Mouse (Mus musculus) liver, adult 2 months (tissue): Measurements from ENCODE around the gene Snx25.

Experiments used
- CTCF ChIP-seq: fragments of 200-500 bp; IDR thresholded peaks from 2 replicates; pipeline ENCODE4 v1.5.1; 2011; ENCODE audit warnings: low read depth, low read length, control low read depth
- POLR2A ChIP-seq: fragments of 200-500 bp; IDR thresholded peaks from 2 replicates; pipeline ENCODE4 v1.6.1; 2011; ENCODE audit warnings: low read length, control low read depth; ENCODE audit not compliant: insufficient read depth; ENCODE audit errors: extremely low read depth

GRCm38 (mm10) chr8:46180136-46180535, 28.2 kb upstream of the Snx25 start:
- no peak for TF ChIP-seq CTCF
- no peak for TF ChIP-seq POLR2A
